1 mouse cellular context compared by ENCODE assay signal in the genomic region with DNA sequence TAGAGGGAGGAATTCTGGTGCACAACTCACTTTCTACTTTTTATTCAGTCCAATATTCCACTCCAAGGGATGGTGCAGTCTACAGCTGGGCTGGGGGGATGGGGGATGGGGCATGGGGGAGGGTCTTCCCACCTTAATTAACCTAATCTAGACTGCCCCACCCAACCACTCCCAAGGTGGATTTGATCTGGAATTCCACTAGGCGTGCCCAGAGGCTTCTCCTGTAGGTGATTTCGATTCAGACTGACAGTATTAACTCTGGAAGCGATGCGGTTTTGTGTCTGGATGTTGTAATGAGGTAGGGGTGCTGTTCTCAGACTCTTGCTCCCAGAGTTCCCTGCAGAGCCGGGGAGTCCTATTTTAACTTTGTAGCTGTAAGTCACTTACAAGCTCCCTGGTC.
TF ChIP-seq lines count a peak whose summit lies in the region.

No protein-coding gene starts in this region.

TF ChIP-seq in CH12.LX, 34 proteins besides CTCF, POLR2A, EP300 and RAD21:
- no peak for TF ChIP-seq GABPA (IDR thresholded peaks at IDR 0.05; ENCODE audit: insufficient replicate concordance, low read depth, low read length)
